Mouse (Mus musculus) midbrain, postnatal 0 days (tissue): ENCODE data around the gene Ncor2. TPM values are rescaled to one million over a fixed set of nuclear protein-coding genes. Genes with fewer than 3 reads are reported as not detected.

Source experiments
- ATAC-seq: fragments of 200-750 bp; cut with Nextera tagmentation; 2 replicates; pipeline ENCODE4 v1.8.0; 2017; ENCODE audit warnings: moderate number of reproducible peaks, mild to moderate bottlenecking, moderate TSS enrichment, moderate library complexity; ENCODE audit not compliant: low FRiP score
- DNase-seq: peaks from one replicate; pipeline ENCODE4 v3.0.0-alpha.2; 2015; ENCODE audit warnings: low spot score
- H3K27ac ChIP-seq: fragments of 300-500 bp; sonication (generic); 2 replicates; pipeline ENCODE4 v1.5.1; 2014; ENCODE audit warnings: low read depth, mild to moderate bottlenecking, low read length, mixed read lengths
- H3K27me3 ChIP-seq: fragments of 300-500 bp; sonication (generic); 2 replicates; pipeline ENCODE4 v1.6.1; 2014; ENCODE audit warnings: low read length, control low read depth, mixed read lengths; ENCODE audit not compliant: insufficient read depth
- H3K36me3 ChIP-seq: fragments of 300-500 bp; sonication (generic); 2 replicates; pipeline ENCODE4 v1.6.1; 2014; ENCODE audit warnings: low read length, control low read depth, mixed read lengths; ENCODE audit not compliant: insufficient read depth
- H3K4me1 ChIP-seq: fragments of 300-500 bp; sonication (generic); 2 replicates; pipeline ENCODE4 v1.6.1; 2014; ENCODE audit warnings: mild to moderate bottlenecking, control low read depth, antibody characterized with exemption, low read length, mixed read lengths; ENCODE audit not compliant: insufficient read depth
- H3K4me2 ChIP-seq: fragments of 300-500 bp; sonication (generic); 2 replicates; pipeline ENCODE4 v1.6.1; 2014; ENCODE audit warnings: low read depth, mild to moderate bottlenecking, low read length, mixed read lengths; ENCODE audit not compliant: poor library complexity, severe bottlenecking
- H3K4me3 ChIP-seq: fragments of 300-500 bp; sonication (generic); 2 replicates; pipeline ENCODE4 v1.5.1; 2014; ENCODE audit warnings: low read depth, mild to moderate bottlenecking, low read length, moderate library complexity
- H3K9ac ChIP-seq: fragments of 300-500 bp; sonication (generic); replicated peaks from 2 replicates; pipeline ENCODE4 v1.6.1; 2014; ENCODE audit warnings: mild to moderate bottlenecking, low read length, moderate library complexity, mixed read lengths; ENCODE audit not compliant: poor library complexity, severe bottlenecking
- H3K9me3 ChIP-seq: fragments of 300-500 bp; sonication (generic); 2 replicates; pipeline ENCODE4 v1.6.1; 2016; ENCODE audit warnings: low read length, control low read depth
- CTCF ChIP-seq: IDR thresholded peaks from 2 replicates; pipeline ENCODE4 v1.5.1; 2016; ENCODE audit warnings: antibody characterized with exemption, mild to moderate bottlenecking
- WGBS: fragments of 180-500 bp; shearing (Covaris S2); extraction: QIAGEN DNeasy Blood & Tissue Kit; methylation state at CpG from one replicate; pipeline ENCODE4 v1.1.7; 2014; 5-methylcytosine and 5-hydroxymethylcytosine counted together
- polyA plus RNA-seq: library from polyadenylated mRNA; unstranded; fragments of >200 nt; fragmentation: Nextera tagmentation; extraction: Ambion mirVana; gene quantifications from 2 replicates; pipeline ENCODE4 v1.2.1, GENCODE M21; 2015
- total RNA-seq: library from RNA; depleted of rRNA; stranded (reverse); fragments of >200 nt; gene quantifications from 2 replicates; pipeline ENCODE4 v1.2.3, GENCODE M21; 2014

Gene Ncor2
- total and polyA plus RNA-seq, 2 experiments from 2014 or later, result 17.8 to 22.8 TPM

- DNase-seq (no peak), ATAC-seq (no peak)
- H3K9ac ChIP-seq, result no peak overlapping the region
Observed at GRCm38 (mm10) chr5:125088076-125088475, 90.9 kb downstream of the Ncor2 start.

GRCm38 (mm10) chr5:125085097-125085617 lies 93.9 kb downstream of the Ncor2 start:
- Histone ChIP-seq H3K36me3 (peaks cover 78% of the 10 kb centered on the region), H3K27me3 (no peaks in the 10 kb centered on the region), H3K9me3 (no peaks in the 10 kb centered on the region), H3K4me3 (no peak overlapping the region), H3K4me1 (no peaks in the 10 kb centered on the region), H3K9ac (no peak overlapping the region), H3K27ac (no peak overlapping the region), H3K4me2 (no peak overlapping the region)
- WGBS, result 71% methylated on average over 8 of the region's 8 CpGs
- no peak for ATAC-seq
- no peak for DNase-seq
- TF ChIP-seq CTCF, result no peak

More at GRCm38 (mm10) chr5:125088076-125088475, 90.9 kb downstream of the Ncor2 start:
- Histone ChIP-seq H3K27ac (no peak overlapping the region), H3K4me1 (no peaks in the 10 kb centered on the region), H3K4me3 (no peak overlapping the region), H3K27me3 (no peaks in the 10 kb centered on the region), H3K9me3 (no peaks in the 10 kb centered on the region), H3K4me2 (no peak overlapping the region), H3K36me3 (peaks cover 85% of the 10 kb centered on the region)
- TF ChIP-seq CTCF, result no peak
- WGBS, result 87% methylated on average over 6 of the region's 6 CpGs

- TF ChIP-seq CTCF, result no peak
- no peak overlapping the region for H3K4me2 ChIP-seq
- H3K4me3 ChIP-seq, result no peak overlapping the region
- no peak for DNase-seq
- no peaks in the 10 kb centered on the region for H3K4me1 ChIP-seq
- H3K9me3 ChIP-seq, result no peaks in the 10 kb centered on the region
- no peak for ATAC-seq
- H3K27ac ChIP-seq, result no peak overlapping the region
- WGBS, result 85% methylated on average over 6 of the region's 6 CpGs
- H3K27me3 ChIP-seq, result no peaks in the 10 kb centered on the region
- peaks cover 75% of the 10 kb centered on the region for H3K36me3 ChIP-seq
- no peak overlapping the region for H3K9ac ChIP-seq
Observed at GRCm38 (mm10) chr5:125083674-125084073, 95.3 kb downstream of the Ncor2 start.

- H3K36me3 ChIP-seq, result peaks cover 74% of the 10 kb centered on the region
- peak overlapping the region; percentile 65 for H3K27ac ChIP-seq
- H3K4me2 ChIP-seq, result no peak overlapping the region
- no peaks in the 10 kb centered on the region for H3K27me3 ChIP-seq
- 46% methylated on average over 21 of the region's 21 CpGs for WGBS
- ATAC-seq, result peak; percentile 77
- H3K9ac ChIP-seq, result no peak overlapping the region
- H3K4me3 ChIP-seq, result no peak overlapping the region
- TF ChIP-seq CTCF, result no peak
- H3K4me1 ChIP-seq, result no peaks in the 10 kb centered on the region
- H3K9me3 ChIP-seq, result no peaks in the 10 kb centered on the region
- DNase-seq, result peak; percentile 85
Observed at GRCm38 (mm10) chr5:125081318-125082101, 97.5 kb downstream of the Ncor2 start.

- no peak for TF ChIP-seq CTCF
- 83% methylated on average over 7 of the region's 10 CpGs for WGBS
- Histone ChIP-seq H3K4me3 (no peak overlapping the region), H3K4me1 (no peaks in the 10 kb centered on the region), H3K9ac (no peak overlapping the region), H3K9me3 (no peaks in the 10 kb centered on the region), H3K36me3 (peaks cover 70% of the 10 kb centered on the region), H3K4me2 (no peak overlapping the region), H3K27me3 (no peaks in the 10 kb centered on the region), H3K27ac (peak overlapping the region; percentile 65)
- DNase-seq (no peak), ATAC-seq (no peak)
Observed at GRCm38 (mm10) chr5:125080787-125081317, 98.2 kb downstream of the Ncor2 start.

GRCm38 (mm10) chr5:125080352-125080751 lies 98.7 kb downstream of the Ncor2 start:
- ATAC-seq, result no peak
- H3K9me3 ChIP-seq, result no peaks in the 10 kb centered on the region
- H3K4me1 ChIP-seq, result no peaks in the 10 kb centered on the region
- 87% methylated on average over 4 of the region's 4 CpGs for WGBS
- no peak overlapping the region for H3K27ac ChIP-seq
- TF ChIP-seq CTCF, result no peak
- no peak overlapping the region for H3K4me3 ChIP-seq
- H3K9ac ChIP-seq, result no peak overlapping the region
- DNase-seq, result no peak
- no peaks in the 10 kb centered on the region for H3K27me3 ChIP-seq
- H3K4me2 ChIP-seq, result no peak overlapping the region
- H3K36me3 ChIP-seq, result peaks cover 68% of the 10 kb centered on the region
